Mouse (Mus musculus): ENCODE measurements at regions not wholly inside any gene's neighbourhood (a gene's known extent, or its start where the extent isn't known, plus 50 kb on each side); places are given as distances from the start of the nearest gene placed in this dataset.

- no peak for TF ChIP-seq POLR2A (IDR thresholded peaks at IDR 0.05; ENCODE audit: low read depth, low read length)
- no peak for TF ChIP-seq CTCF (IDR thresholded peaks at IDR 0.05; ENCODE audit: extremely low read depth, insufficient read depth, insufficient read length, insufficient replicate concordance)
Observed at GRCm38 (mm10) chr3:133758421-133758820, 213.5 kb upstream of the Tet2 start.
